ENCODE assay signal across 23 mouse cellular contexts in the genomic region with DNA sequence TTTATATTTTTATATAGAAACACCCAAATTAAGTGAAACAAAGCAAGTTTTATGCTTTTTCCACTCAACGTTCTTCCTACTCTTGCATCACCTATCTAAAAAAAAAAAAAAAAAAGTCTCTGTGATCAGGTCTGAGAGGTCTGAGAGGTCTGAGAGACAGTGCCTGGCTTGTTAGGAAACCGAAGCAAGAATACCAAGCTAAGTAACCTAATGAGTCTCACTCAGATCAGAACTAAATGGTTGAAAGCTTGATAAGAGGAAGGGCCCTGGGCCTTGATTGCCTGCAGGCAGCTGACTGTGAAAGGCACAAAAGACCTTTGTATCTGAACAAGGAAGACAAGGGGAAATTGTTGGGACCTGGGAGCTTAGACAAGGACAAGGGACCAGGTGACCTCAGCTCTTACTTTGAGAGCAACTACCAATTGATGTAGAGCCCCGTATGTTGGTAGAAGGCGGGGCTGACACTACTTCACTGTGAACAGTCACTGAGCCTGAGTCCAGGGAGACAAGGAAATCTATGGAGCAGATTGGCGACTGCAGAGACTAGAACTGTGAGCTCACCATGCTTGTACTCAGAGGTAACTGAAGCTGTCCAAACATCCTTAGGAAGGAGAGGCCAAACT.
DNase-seq lines count a peak whose midpoint lies in the region; ATAC-seq and TF ChIP-seq lines count a peak whose summit lies in the region.
"Had no signal": no experiment of that assay in that cellular context is flagged by ENCODE, and none has a peak within 500 bp of the region (broad histone marks: within the 10 kb centered on the region; RNA-seq: fewer than 3 reads in every experiment).

No protein-coding gene starts in this region.

- no peak for TF ChIP-seq EP300 in stomach, postnatal 0 days (optimal IDR thresholded peaks at IDR 0.05)

- DNase-seq in lung, adult 18-20 months = no peak
- peak; percentile 26 for DNase-seq in ES-E14 (ENCODE audit: low read depth, low spot score)
- DNase-seq in stomach, postnatal 0 days (ENCODE audit: low spot score) = peak; percentile 43
- DNase-seq in urinary bladder, postnatal 14 days (ENCODE audit: low spot score) = no peak
- DNase-seq: adrenal gland, postnatal 36 days; cerebellum, adult 11-12 months; cerebellum, postnatal 10 days; gastrocnemius, postnatal 25 days; heart, adult 18-20 months; heart, postnatal 14 days; kidney, postnatal 4 days; left cerebral cortex, postnatal 4 days; lung, postnatal 14 days; midbrain, embryonic 14.5 days; right cerebral cortex, adult 18-20 months; right cerebral cortex, postnatal 4 days had no signal

- H3K27ac ChIP-seq in lung, embryonic 16.5 days (ENCODE audit: low read length) = no peak overlapping the region
- no peak overlapping the region for H3K27ac ChIP-seq in ES-E14 (ENCODE audit: insufficient read depth, low read depth, low read length, poor library complexity, severe bottlenecking)
- H3K27ac ChIP-seq in intestine, embryonic 15.5 days = no peak overlapping the region
- no peak overlapping the region for H3K27ac ChIP-seq in stomach, postnatal 0 days (replicated peaks)
- H3K27ac ChIP-seq in hindbrain, embryonic 12.5 days = no peak overlapping the region
- H3K27ac ChIP-seq: heart, embryonic 13.5 days; hindbrain, embryonic 13.5 days; limb, embryonic 15.5 days; liver, embryonic 14.5 days had no signal

- no peaks in the 10 kb centered on the region for H3K36me3 ChIP-seq in lung, embryonic 16.5 days (ENCODE audit: control insufficient read depth, insufficient read depth, low read length)
- H3K36me3 ChIP-seq in ES-E14 (ENCODE audit: control insufficient read depth, insufficient read depth, low read length, poor library complexity, severe bottlenecking) = no peaks in the 10 kb centered on the region
- H3K36me3 ChIP-seq in intestine, embryonic 15.5 days = no peaks in the 10 kb centered on the region
- no peaks in the 10 kb centered on the region for H3K36me3 ChIP-seq in stomach, postnatal 0 days (ENCODE audit: control insufficient read depth, insufficient read depth, low read length)
- H3K36me3 ChIP-seq in hindbrain, embryonic 12.5 days = no peaks in the 10 kb centered on the region
- H3K36me3 ChIP-seq: heart, embryonic 13.5 days; hindbrain, embryonic 13.5 days; limb, embryonic 15.5 days had no signal

- peak; percentile 92 for ATAC-seq in lung, embryonic 16.5 days (ENCODE audit: low read depth)
- peak; percentile 96 for ATAC-seq in intestine, embryonic 15.5 days
- ATAC-seq in stomach, postnatal 0 days (ENCODE audit: low FRiP score, low TSS enrichment) = peak; percentile 97
- no peak for ATAC-seq in hindbrain, embryonic 12.5 days (ENCODE audit: low FRiP score)

- no peak for TF ChIP-seq CTCF in stomach, postnatal 0 days (IDR thresholded peaks at IDR 0.05; ENCODE audit: low read depth)

- H3K9ac ChIP-seq in lung, embryonic 16.5 days (ENCODE audit: low read length) = no peak overlapping the region
- no peak overlapping the region for H3K9ac ChIP-seq in ES-E14 (ENCODE audit: insufficient read depth, low read depth, low read length, poor library complexity, severe bottlenecking)
- H3K9ac ChIP-seq in intestine, embryonic 15.5 days = no peak overlapping the region
- no peak overlapping the region for H3K9ac ChIP-seq in stomach, postnatal 0 days (ENCODE audit: low read length)
- H3K9ac ChIP-seq in hindbrain, embryonic 12.5 days = no peak overlapping the region
- H3K9ac ChIP-seq: heart, embryonic 13.5 days; hindbrain, embryonic 13.5 days; limb, embryonic 15.5 days; liver, embryonic 14.5 days had no signal

- in situ Hi-C loops in ES-E14 (cut with MboI; ENCODE audit: low sequenced_read_pairs in 2 of 2, unreplicated experiment in 2 of 2) = no loop called here

- H3K4me1 ChIP-seq in lung, embryonic 16.5 days (replicated peaks; ENCODE audit: control insufficient read depth, insufficient read depth, low read length) = no peaks in the 10 kb centered on the region
- H3K4me1 ChIP-seq in ES-E14 (ENCODE audit: control insufficient read depth in 2 of 2, insufficient read depth in 2 of 2, low read length in 2 of 2, poor library complexity in 1 of 2) = peaks cover 0 to 2% of the 10 kb centered on the region in 2 experiments; a peak in 1 of 4 replicates
- no peaks in the 10 kb centered on the region for H3K4me1 ChIP-seq in intestine, embryonic 15.5 days (replicated peaks)
- no peaks in the 10 kb centered on the region for H3K4me1 ChIP-seq in stomach, postnatal 0 days (replicated peaks; ENCODE audit: control insufficient read depth, insufficient read depth)
- H3K4me1 ChIP-seq in hindbrain, embryonic 12.5 days = no peaks in the 10 kb centered on the region
- H3K4me1 ChIP-seq: heart, embryonic 13.5 days; hindbrain, embryonic 13.5 days; limb, embryonic 15.5 days had no signal

- no peak overlapping the region for H3K4me2 ChIP-seq in lung, embryonic 16.5 days (ENCODE audit: low read depth, low read length)
- H3K4me2 ChIP-seq in intestine, embryonic 15.5 days (replicated peaks) = no peak overlapping the region
- no peak overlapping the region for H3K4me2 ChIP-seq in stomach, postnatal 0 days (replicated peaks; ENCODE audit: low read depth)
- H3K4me2 ChIP-seq in hindbrain, embryonic 12.5 days (replicated peaks) = no peak overlapping the region
- H3K4me2 ChIP-seq: heart, embryonic 13.5 days; hindbrain, embryonic 13.5 days; limb, embryonic 15.5 days had no signal

- WGBS in lung, embryonic 16.5 days = 47% methylated on average over 5 of the region's 5 CpGs
- 56% methylated on average over 5 of the region's 5 CpGs for WGBS in intestine, embryonic 15.5 days
- WGBS in stomach, postnatal 0 days = 67% methylated on average over 5 of the region's 5 CpGs
- 68% methylated on average over 5 of the region's 5 CpGs for WGBS in hindbrain, embryonic 12.5 days

- H3K9me3 ChIP-seq in lung, embryonic 16.5 days (ENCODE audit: control insufficient read depth, low read length) = no peaks in the 10 kb centered on the region
- no peaks in the 10 kb centered on the region for H3K9me3 ChIP-seq in ES-E14 (ENCODE audit: control insufficient read depth, insufficient read depth, low read depth, low read length)
- H3K9me3 ChIP-seq in intestine, embryonic 15.5 days = no peaks in the 10 kb centered on the region
- no peaks in the 10 kb centered on the region for H3K9me3 ChIP-seq in stomach, postnatal 0 days (ENCODE audit: control insufficient read depth, low read length)
- no peaks in the 10 kb centered on the region for H3K9me3 ChIP-seq in hindbrain, embryonic 12.5 days (replicated peaks)
- H3K9me3 ChIP-seq: heart, embryonic 13.5 days; hindbrain, embryonic 13.5 days; limb, embryonic 15.5 days had no signal

- no peak overlapping the region for H3K4me3 ChIP-seq in lung, embryonic 16.5 days (ENCODE audit: low read length)
- H3K4me3 ChIP-seq in ES-E14 (ENCODE audit: insufficient read depth in 1 of 2, low read depth in 1 of 2, low read length in 2 of 2, poor library complexity in 1 of 2, severe bottlenecking in 1 of 2) = no peak overlapping the region
- H3K4me3 ChIP-seq in intestine, embryonic 15.5 days (replicated peaks) = no peak overlapping the region
- no peak overlapping the region for H3K4me3 ChIP-seq in stomach, postnatal 0 days (ENCODE audit: low read depth, low read length)
- no peak overlapping the region for H3K4me3 ChIP-seq in hindbrain, embryonic 12.5 days
- H3K4me3 ChIP-seq: heart, embryonic 13.5 days; hindbrain, embryonic 13.5 days; limb, embryonic 15.5 days had no signal

- no peaks in the 10 kb centered on the region for H3K27me3 ChIP-seq in lung, embryonic 16.5 days (ENCODE audit: control insufficient read depth, insufficient read depth, low read depth, low read length)
- H3K27me3 ChIP-seq in intestine, embryonic 15.5 days (replicated peaks) = no peaks in the 10 kb centered on the region
- H3K27me3 ChIP-seq in stomach, postnatal 0 days (ENCODE audit: control insufficient read depth, insufficient read depth, low read length) = no peaks in the 10 kb centered on the region
- no peaks in the 10 kb centered on the region for H3K27me3 ChIP-seq in hindbrain, embryonic 12.5 days
- H3K27me3 ChIP-seq: heart, embryonic 13.5 days; hindbrain, embryonic 13.5 days; limb, embryonic 15.5 days had no signal

TF ChIP-seq in ES-E14, 5 proteins besides CTCF, POLR2A, EP300 and RAD21:
- no peak for TF ChIP-seq CHD2 (IDR thresholded peaks at IDR 0.05; ENCODE audit: low read depth, low read length)
- no peak for TF ChIP-seq HCFC1 (IDR thresholded peaks at IDR 0.05; ENCODE audit: borderline replicate concordance, insufficient read depth, low read length)
- no peak for TF ChIP-seq MAFK (IDR thresholded peaks at IDR 0.05; ENCODE audit: insufficient read depth, low read depth, low read length)
- no peak for TF ChIP-seq ZNF384 (IDR thresholded peaks at IDR 0.05; ENCODE audit: low read depth, low read length)
- TF ChIP-seq ZC3H11A (IDR thresholded peaks at IDR 0.05; ENCODE audit: borderline replicate concordance, low read depth, low read length) = no peak

Comparison
In these comparisons a context has a peak if more than half of its experiments do, and no peak if none do; other contexts are left out.
1. DNase-seq: peak in ES-E14 (single experiment) and stomach, postnatal 0 days (single experiment); none in lung, adult 18-20 months (0 of 2) and urinary bladder, postnatal 14 days (single experiment).